Mouse (Mus musculus): ENCODE data around the gene Nsl1. TPM values are rescaled to one million over a fixed set of nuclear protein-coding genes. Genes with fewer than 3 reads are reported as not detected.
A peak's percentile ranks its signal among the peaks of the same experiment; 100 is the strongest.

Gene Nsl1
- polyA plus RNA-seq, 1 experiment from 2014 or later = 1.5 TPM

DNA sequence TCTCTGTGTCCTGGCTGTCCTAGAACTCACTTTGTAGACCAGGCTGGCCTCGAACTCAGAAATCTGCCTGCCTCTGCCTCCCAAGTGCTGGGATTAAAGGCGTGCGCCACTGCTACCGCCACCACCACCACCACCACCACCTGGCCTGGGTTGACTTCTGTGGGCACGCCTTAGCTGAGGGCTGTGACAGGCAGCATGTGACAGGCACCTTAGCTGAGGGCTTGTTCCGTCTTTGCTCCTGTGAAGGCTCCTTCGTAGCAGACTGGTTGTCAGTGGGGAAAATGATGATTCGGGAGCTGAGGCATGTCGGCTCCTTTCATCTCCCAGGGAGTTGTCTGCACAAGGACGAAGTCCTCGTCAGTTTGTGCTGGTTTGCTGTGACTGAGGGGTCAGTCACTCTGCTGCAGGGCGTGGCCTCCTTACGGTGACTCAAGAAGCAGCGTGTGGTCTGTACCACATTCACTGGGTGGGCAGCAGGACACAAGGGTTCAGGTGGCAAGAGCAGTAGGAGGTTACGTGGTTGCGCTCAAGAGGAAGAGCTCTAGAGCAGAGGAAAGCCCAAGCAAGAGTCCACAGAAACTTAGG lies 9.6 kb downstream of the Nsl1 start:
- no peaks in the 10 kb centered on the region for H3K36me3 ChIP-seq (ENCODE audit: insufficient read depth, low read length)
- no peak for TF ChIP-seq EP300 (IDR thresholded peaks at IDR 0.05)
- no peak for TF ChIP-seq CTCF (IDR thresholded peaks at IDR 0.05)
- H3K4me2 ChIP-seq (replicated peaks; ENCODE audit: low read depth, low read length) = no peak overlapping the region
- H3K4me3 ChIP-seq (ENCODE audit: low read depth, low read length) = no peak overlapping the region
- DNase-seq (ENCODE audit: low spot score) = no peak
- H3K27ac ChIP-seq (ENCODE audit: low read length) = no peak overlapping the region
- no peaks in the 10 kb centered on the region for H3K4me1 ChIP-seq (ENCODE audit: insufficient read depth, low read depth, low read length)
- ATAC-seq = no peak
- no peaks in the 10 kb centered on the region for H3K9me3 ChIP-seq (ENCODE audit: low read length)
- WGBS = 80% methylated on average over 16 of the region's 16 CpGs
- H3K27me3 ChIP-seq (replicated peaks; ENCODE audit: insufficient read depth, low read length) = no peaks in the 10 kb centered on the region
- H3K9ac ChIP-seq (replicated peaks; ENCODE audit: low read depth) = no peak overlapping the region

DNA sequence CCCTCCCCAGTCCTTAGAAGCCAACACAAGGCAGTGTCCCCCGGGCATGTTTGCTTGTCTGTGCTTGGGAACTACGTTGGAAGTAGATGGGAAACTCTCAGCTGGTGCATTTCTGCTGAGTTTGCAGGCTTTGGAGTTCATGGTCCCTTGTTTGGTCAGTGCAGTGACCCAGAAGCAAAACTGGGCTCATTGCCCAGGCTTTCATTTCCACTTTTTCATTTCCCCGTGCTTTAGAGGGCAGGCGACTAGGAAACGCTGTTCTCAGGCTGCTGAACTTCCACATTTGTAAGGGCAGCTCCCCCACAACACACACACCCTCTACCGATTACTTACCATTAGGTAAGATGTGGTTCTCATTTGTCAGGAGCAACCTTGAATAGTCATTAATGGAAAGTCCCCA lies 10.2 kb downstream of the Nsl1 start:
- Histone ChIP-seq H3K27ac (ENCODE audit: low read length) (no peak overlapping the region), H3K4me1 (ENCODE audit: insufficient read depth, low read depth, low read length) (no peaks in the 10 kb centered on the region), H3K27me3 (replicated peaks; ENCODE audit: insufficient read depth, low read length) (no peaks in the 10 kb centered on the region), H3K9ac (replicated peaks; ENCODE audit: low read depth) (no peak overlapping the region), H3K9me3 (ENCODE audit: low read length) (no peaks in the 10 kb centered on the region), H3K4me3 (ENCODE audit: low read depth, low read length) (no peak overlapping the region), H3K36me3 (ENCODE audit: insufficient read depth, low read length) (no peaks in the 10 kb centered on the region), H3K4me2 (replicated peaks; ENCODE audit: low read depth, low read length) (no peak overlapping the region)
- ATAC-seq (0 out of 2 replicates have a peak, but pooled peaks have one; percentile 34), DNase-seq (ENCODE audit: low spot score) (peak; percentile 63)
- TF ChIP-seq CTCF (IDR thresholded peaks at IDR 0.05) (no peak), EP300 (IDR thresholded peaks at IDR 0.05) (no peak)
- WGBS = 36% methylated on average over 6 of the region's 6 CpGs

DNA sequence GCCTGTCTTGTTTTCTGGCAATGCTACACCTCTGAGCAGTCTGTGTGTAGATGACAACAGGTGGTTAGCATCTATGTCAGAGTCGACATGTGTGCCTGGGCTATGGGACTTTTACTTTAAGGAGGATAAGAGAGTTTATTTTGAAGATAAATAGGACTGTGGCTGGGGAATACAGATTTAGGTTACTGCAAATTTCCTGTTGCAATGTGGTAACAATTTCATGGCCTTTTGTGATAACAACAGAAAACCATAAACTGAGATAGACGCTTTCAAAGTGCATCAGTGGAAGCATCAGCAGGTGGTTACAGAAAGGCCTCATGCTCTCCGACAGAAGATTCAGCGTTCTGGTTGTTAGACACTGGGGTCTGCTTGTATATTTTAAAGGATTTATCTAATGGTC lies 10.7 kb downstream of the Nsl1 start:
- Histone ChIP-seq H3K9me3 (ENCODE audit: low read length) (no peaks in the 10 kb centered on the region), H3K27ac (ENCODE audit: low read length) (no peak overlapping the region), H3K4me1 (ENCODE audit: insufficient read depth, low read depth, low read length) (no peaks in the 10 kb centered on the region), H3K36me3 (ENCODE audit: insufficient read depth, low read length) (no peaks in the 10 kb centered on the region), H3K4me3 (ENCODE audit: low read depth, low read length) (no peak overlapping the region), H3K27me3 (replicated peaks; ENCODE audit: insufficient read depth, low read length) (no peaks in the 10 kb centered on the region), H3K9ac (replicated peaks; ENCODE audit: low read depth) (no peak overlapping the region), H3K4me2 (replicated peaks; ENCODE audit: low read depth, low read length) (no peak overlapping the region)
- WGBS = 83% methylated on average over 4 of the region's 4 CpGs
- ATAC-seq = no peak
- no peak for DNase-seq (ENCODE audit: low spot score)
- TF ChIP-seq CTCF (IDR thresholded peaks at IDR 0.05) (no peak), EP300 (IDR thresholded peaks at IDR 0.05) (no peak)

DNA sequence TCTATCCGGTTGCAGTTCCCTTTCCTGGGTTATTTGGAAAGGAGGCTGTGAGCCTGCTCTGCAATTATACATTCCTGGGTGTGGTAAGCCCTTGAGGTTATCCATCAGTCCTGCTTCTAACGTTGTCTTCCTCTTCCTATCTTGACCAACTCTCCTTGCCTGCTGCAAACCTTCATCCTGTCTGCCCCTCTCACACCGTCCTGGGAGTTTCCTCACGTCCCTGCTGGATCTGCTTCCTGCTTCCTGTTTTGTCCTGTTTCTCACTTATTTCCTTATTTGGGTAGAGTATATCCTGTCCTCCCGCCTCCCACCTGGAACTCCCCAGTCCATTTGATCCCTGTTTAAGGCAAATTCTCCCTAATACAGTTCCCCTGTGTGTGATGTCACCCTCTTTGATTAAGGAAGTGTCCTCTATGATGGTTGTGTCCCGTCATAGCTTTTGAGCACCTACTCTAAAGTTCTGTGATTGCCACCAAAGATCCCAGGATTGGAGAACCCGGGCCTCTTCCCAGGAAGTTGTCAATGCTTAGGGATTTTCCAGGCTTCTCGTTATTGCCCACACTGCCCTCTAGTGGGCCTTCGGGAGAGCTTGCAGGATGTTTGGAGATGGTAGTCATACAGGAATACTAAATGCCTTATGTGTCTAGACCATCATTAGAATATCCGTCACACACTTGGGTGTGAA lies 12.5 kb downstream of the Nsl1 start:
- Histone ChIP-seq H3K27ac (ENCODE audit: low read length) (peak overlapping the region; percentile 54), H3K9ac (replicated peaks; ENCODE audit: low read depth) (no peak overlapping the region), H3K9me3 (ENCODE audit: low read length) (no peaks in the 10 kb centered on the region), H3K27me3 (replicated peaks; ENCODE audit: insufficient read depth, low read length) (no peaks in the 10 kb centered on the region), H3K4me1 (ENCODE audit: insufficient read depth, low read depth, low read length) (no peaks in the 10 kb centered on the region), H3K4me2 (replicated peaks; ENCODE audit: low read depth, low read length) (peak overlapping the region; percentile 33), H3K36me3 (ENCODE audit: insufficient read depth, low read length) (no peaks in the 10 kb centered on the region), H3K4me3 (ENCODE audit: low read depth, low read length) (no peak overlapping the region)
- peak; percentile 83 for ATAC-seq
- DNase-seq (ENCODE audit: low spot score) = peak; percentile 91
- TF ChIP-seq CTCF (IDR thresholded peaks at IDR 0.05) (peak; percentile 87), EP300 (IDR thresholded peaks at IDR 0.05) (no peak)
- WGBS = 40% methylated on average over 10 of the region's 10 CpGs

DNA sequence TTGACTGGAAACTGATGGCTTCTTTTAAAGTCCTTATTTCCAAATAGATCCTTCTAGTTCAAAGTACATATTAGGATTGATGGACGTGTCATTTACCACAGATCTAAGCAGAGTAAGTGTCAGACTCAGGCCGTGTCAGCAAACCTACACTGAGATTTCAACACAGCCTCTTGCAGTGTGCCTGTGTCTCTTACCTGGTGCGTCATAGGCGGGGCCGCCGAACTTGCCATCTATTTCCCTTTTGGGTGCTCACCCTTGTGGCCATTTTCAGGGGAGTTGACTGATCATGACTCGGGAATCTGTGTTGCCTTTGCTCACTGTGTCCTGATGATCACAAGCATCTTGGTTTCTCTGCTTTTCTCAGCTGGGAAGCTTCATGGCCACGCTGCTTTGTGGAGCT lies 20.4 kb downstream of the Nsl1 start:
- Histone ChIP-seq H3K27ac (ENCODE audit: low read length) (no peak overlapping the region), H3K4me3 (ENCODE audit: low read depth, low read length) (no peak overlapping the region), H3K9me3 (ENCODE audit: low read length) (no peaks in the 10 kb centered on the region), H3K9ac (replicated peaks; ENCODE audit: low read depth) (no peak overlapping the region), H3K27me3 (replicated peaks; ENCODE audit: insufficient read depth, low read length) (no peaks in the 10 kb centered on the region), H3K36me3 (ENCODE audit: insufficient read depth, low read length) (no peaks in the 10 kb centered on the region), H3K4me1 (ENCODE audit: insufficient read depth, low read depth, low read length) (no peaks in the 10 kb centered on the region), H3K4me2 (replicated peaks; ENCODE audit: low read depth, low read length) (no peak overlapping the region)
- DNase-seq (ENCODE audit: low spot score) (no peak), ATAC-seq (no peak)
- TF ChIP-seq CTCF (IDR thresholded peaks at IDR 0.05) (no peak), EP300 (IDR thresholded peaks at IDR 0.05) (no peak)
- WGBS = 85% methylated on average over 8 of the region's 8 CpGs

DNA sequence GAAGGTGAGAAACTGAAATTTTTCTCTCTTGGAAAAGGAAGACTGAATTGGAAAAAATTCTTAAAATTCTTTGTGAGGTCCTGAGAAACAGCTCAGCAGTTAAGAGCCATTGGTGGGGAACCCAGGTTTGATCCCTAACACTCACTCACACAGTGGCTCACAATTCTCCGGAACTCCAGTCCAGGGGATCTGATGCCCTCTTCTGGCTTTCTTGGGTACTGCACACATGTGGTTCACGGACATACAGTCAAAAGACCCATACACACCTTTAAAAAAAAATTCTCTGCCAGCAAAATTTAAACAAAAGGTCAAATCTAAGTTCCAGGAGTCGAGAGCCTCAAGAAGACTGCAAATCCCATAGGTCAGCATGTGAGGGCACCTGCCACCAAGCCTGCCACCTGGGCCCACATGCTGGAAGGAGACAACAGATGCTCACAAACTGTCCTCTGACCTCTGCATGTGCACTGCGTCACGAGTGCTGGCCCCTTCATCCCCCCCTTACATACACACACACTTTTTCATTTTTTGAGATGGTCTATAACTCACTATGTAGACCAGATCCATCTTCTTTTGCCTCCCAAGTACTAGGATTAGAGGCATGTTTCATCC lies 22.2 kb downstream of the Nsl1 start:
- TF ChIP-seq CTCF (IDR thresholded peaks at IDR 0.05) (peak; percentile 74), EP300 (IDR thresholded peaks at IDR 0.05) (no peak)
- ATAC-seq (peak; percentile 8; the same call in 1 of the 2 replicates), DNase-seq (ENCODE audit: low spot score) (peak; percentile 36)
- Histone ChIP-seq H3K4me1 (ENCODE audit: insufficient read depth, low read depth, low read length) (no peaks in the 10 kb centered on the region), H3K27ac (ENCODE audit: low read length) (no peak overlapping the region), H3K36me3 (ENCODE audit: insufficient read depth, low read length) (no peaks in the 10 kb centered on the region), H3K9me3 (ENCODE audit: low read length) (no peaks in the 10 kb centered on the region), H3K4me3 (ENCODE audit: low read depth, low read length) (no peak overlapping the region), H3K9ac (replicated peaks; ENCODE audit: low read depth) (no peak overlapping the region), H3K4me2 (replicated peaks; ENCODE audit: low read depth, low read length) (no peak overlapping the region), H3K27me3 (replicated peaks; ENCODE audit: insufficient read depth, low read length) (no peaks in the 10 kb centered on the region)
- 62% methylated on average over 5 of the region's 5 CpGs for WGBS

Data from lung, postnatal 0 days (tissue).